Comparison of ENCODE assay signal across 15 mouse cellular contexts in the genomic region with DNA sequence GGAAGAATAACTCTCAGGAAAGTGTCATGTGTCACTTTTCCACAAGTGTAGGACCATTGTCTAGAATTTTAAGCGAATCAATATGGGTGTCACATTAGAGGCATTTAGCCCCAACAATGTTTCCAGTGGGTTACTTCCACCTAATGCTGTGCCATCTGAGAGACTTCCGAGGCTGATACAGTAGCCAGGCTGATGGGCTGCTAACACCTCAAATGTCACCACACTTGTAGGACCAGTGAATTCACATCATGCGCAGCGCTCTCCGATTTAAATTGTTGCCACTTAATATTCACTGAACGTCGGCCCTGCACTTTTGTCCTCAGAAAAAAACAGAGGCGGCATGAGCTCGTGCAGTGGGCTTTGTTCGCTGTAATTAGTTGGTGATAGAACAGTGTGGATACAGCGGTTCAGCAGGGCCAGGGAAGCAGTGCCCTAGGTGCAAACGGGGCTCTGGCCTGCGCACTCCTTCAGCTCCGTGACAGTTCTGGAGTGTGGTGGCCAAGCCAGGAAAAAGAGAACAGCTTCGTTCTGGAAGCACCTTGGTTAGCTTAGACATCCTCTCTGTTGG. TPM values are rescaled to one million over a fixed set of nuclear protein-coding genes. Genes with fewer than 3 reads are reported as not detected.
DNase-seq lines count a peak whose midpoint lies in the region; ATAC-seq and TF ChIP-seq lines count a peak whose summit lies in the region.
"Had no signal": no experiment of that assay in that cellular context is flagged by ENCODE, and none has a peak within 500 bp of the region (broad histone marks: within the 10 kb centered on the region; RNA-seq: fewer than 3 reads in every experiment).

No protein-coding gene starts in this region.

- H3K9ac ChIP-seq in forebrain, postnatal 0 days = peak overlapping the region; percentile 28; the same call in 1 of the 2 replicates
- H3K9ac ChIP-seq in neural tube, embryonic 12.5 days = no peak overlapping the region
- H3K9ac ChIP-seq: lung, embryonic 15.5 days had no signal

- peaks cover 3% of the 10 kb centered on the region for H3K36me3 ChIP-seq in forebrain, embryonic 10.5 days (replicated peaks)
- H3K36me3 ChIP-seq in forebrain, postnatal 0 days (ENCODE audit: insufficient read depth) = no peaks in the 10 kb centered on the region
- peaks cover 8% of the 10 kb centered on the region for H3K36me3 ChIP-seq in limb, embryonic 10.5 days
- peaks cover 3% of the 10 kb centered on the region; the same call in 1 of the 2 replicates for H3K36me3 ChIP-seq in neural tube, embryonic 12.5 days
- H3K36me3 ChIP-seq: G1E; lung, embryonic 15.5 days had no signal

- intact Hi-C loops in heart, postnatal 10 days (cut with DNase I) = no loop called here

- peaks cover 55% of the 10 kb centered on the region for H3K4me1 ChIP-seq in forebrain, embryonic 10.5 days
- 0 out of 2 replicates have a peak, but pooled peaks cover 4% of the 10 kb centered on the region for H3K4me1 ChIP-seq in forebrain, postnatal 0 days (ENCODE audit: insufficient read depth)
- peaks cover 8% of the 10 kb centered on the region; the same call in 1 of the 2 replicates for H3K4me1 ChIP-seq in limb, embryonic 10.5 days
- H3K4me1 ChIP-seq in neural tube, embryonic 12.5 days = peaks cover 33% of the 10 kb centered on the region

- TF ChIP-seq CTCF in forebrain, postnatal 0 days (IDR thresholded peaks at IDR 0.05; ENCODE audit: low read depth) = no peak

- ATAC-seq in forebrain, postnatal 0 days = peak; percentile 68
- ATAC-seq in neural tube, embryonic 12.5 days (ENCODE audit: low FRiP score, low read depth) = peak; percentile 75
- no peak for ATAC-seq in megakaryocyte progenitor cell, adult 5-6 weeks (replicated peaks; ENCODE audit: poor library complexity)

- DNase-seq in forebrain, embryonic 10.5 days (ENCODE audit: extremely low spot score, low spot score) = no peak
- peak; percentile 47 for DNase-seq in forebrain, postnatal 0 days
- DNase-seq in limb, embryonic 10.5 days (ENCODE audit: low spot score) = no peak
- no peak for DNase-seq in kidney, adult 18-20 months
- DNase-seq in ovary, postnatal 36 days (ENCODE audit: low spot score) = no peak
- no peak for DNase-seq in heart, postnatal 10 days
- DNase-seq: adrenal gland, postnatal 14 days; cerebellum, adult 8-10 months; kidney, postnatal 14 days; layer of hippocampus, adult 9-11 months had no signal

- H3K4me2 ChIP-seq in forebrain, postnatal 0 days (ENCODE audit: low read depth) = peak overlapping the region; percentile 35
- no peak overlapping the region; the same call in 1 of the 2 replicates for H3K4me2 ChIP-seq in neural tube, embryonic 12.5 days (replicated peaks)
- H3K4me2 ChIP-seq: lung, embryonic 15.5 days had no signal

- peak overlapping the region; percentile 78 for H3K27ac ChIP-seq in forebrain, embryonic 10.5 days
- peak overlapping the region; percentile 54; the same call in 1 of the 2 replicates for H3K27ac ChIP-seq in forebrain, postnatal 0 days (ENCODE audit: low read depth, low read length)
- H3K27ac ChIP-seq in limb, embryonic 10.5 days = peak overlapping the region; percentile 21; the same call in 1 of the 2 replicates
- H3K27ac ChIP-seq in neural tube, embryonic 12.5 days = peak overlapping the region; percentile 42; the same call in 1 of the 2 replicates
- H3K27ac ChIP-seq: lung, embryonic 15.5 days had no signal

- no peaks in the 10 kb centered on the region for H3K27me3 ChIP-seq in forebrain, embryonic 10.5 days (ENCODE audit: poor library complexity, severe bottlenecking)
- no peaks in the 10 kb centered on the region for H3K27me3 ChIP-seq in forebrain, postnatal 0 days (ENCODE audit: insufficient read depth, low read length)
- no peaks in the 10 kb centered on the region for H3K27me3 ChIP-seq in limb, embryonic 10.5 days (ENCODE audit: low read depth, poor library complexity, severe bottlenecking)
- H3K27me3 ChIP-seq in neural tube, embryonic 12.5 days (replicated peaks) = no peaks in the 10 kb centered on the region
- H3K27me3 ChIP-seq: lung, embryonic 15.5 days had no signal

- WGBS in forebrain, embryonic 10.5 days = 59% methylated on average over 15 of the region's 15 CpGs
- 20% methylated on average over 15 of the region's 15 CpGs for WGBS in forebrain, postnatal 0 days
- WGBS in limb, embryonic 10.5 days = 89% methylated on average over 15 of the region's 15 CpGs
- 42% methylated on average over 15 of the region's 15 CpGs for WGBS in neural tube, embryonic 12.5 days

- H3K9me3 ChIP-seq in forebrain, embryonic 10.5 days = peaks cover 3% of the 10 kb centered on the region
- H3K9me3 ChIP-seq in forebrain, postnatal 0 days (ENCODE audit: low read length) = no peaks in the 10 kb centered on the region
- H3K9me3 ChIP-seq in limb, embryonic 10.5 days (replicated peaks) = no peaks in the 10 kb centered on the region
- no peaks in the 10 kb centered on the region for H3K9me3 ChIP-seq in neural tube, embryonic 12.5 days
- H3K9me3 ChIP-seq: lung, embryonic 15.5 days had no signal

- no peak overlapping the region for H3K4me3 ChIP-seq in forebrain, embryonic 10.5 days
- H3K4me3 ChIP-seq in forebrain, postnatal 0 days (ENCODE audit: low read depth, low read length) = no peak overlapping the region
- no peak overlapping the region for H3K4me3 ChIP-seq in limb, embryonic 10.5 days
- H3K4me3 ChIP-seq in neural tube, embryonic 12.5 days = no peak overlapping the region
- H3K4me3 ChIP-seq: lung, embryonic 15.5 days had no signal

RNA-seq across cellular contexts. Expression of a gene that starts 42.8 kb away (rescaled TPM):
- polyA plus RNA-seq in forebrain, embryonic 10.5 days (2016; fragmentation: Nextera tagmentation; extraction: Ambion mirVana) = 41.6 and 48.8 TPM in 2 replicates
- total RNA-seq in forebrain, postnatal 0 days (2014; rRNA removed) = 63.6 and 65.4 TPM in 2 replicates
- 104 TPM in 2 replicates for polyA plus RNA-seq in forebrain, postnatal 0 days (2015; fragmentation: Nextera tagmentation; extraction: Ambion mirVana)
- 64.3 and 106 TPM in 2 replicates for polyA plus RNA-seq in limb, embryonic 10.5 days (2016; fragmentation: Nextera tagmentation; extraction: Ambion mirVana)
- polyA plus RNA-seq in neural tube, embryonic 12.5 days (2016; fragmentation: Nextera tagmentation; extraction: Ambion mirVana) = 144 and 147 TPM in 2 replicates
- 0.25 and 1.3 TPM in 2 replicates for total RNA-seq in megakaryocyte progenitor cell, adult 5-6 weeks (2015)
- total RNA-seq in megakaryocyte progenitor cell, adult 5-6 weeks (2017) = 0.30 TPM in 1 of 2 replicates, not detected in the other
- 10 to 100 TPM; 19.6 to 22.9 TPM for total RNA-seq in heart, postnatal 10 days (2021)
- total RNA-seq: megakaryocyte, adult 5-6 weeks had no signal
- polyA plus RNA-seq: G1E had no signal

Comparison
In these comparisons a context has a peak if more than half of its experiments do, and no peak if none do; other contexts are left out.
1. H3K27ac ChIP-seq: peak in every context shown above with its lines; median percentile 78 in forebrain, embryonic 10.5 days; 54 in forebrain, postnatal 0 days; 42 in neural tube, embryonic 12.5 days; 21 in limb, embryonic 10.5 days.